Mouse (Mus musculus) G1E (cell line): Measurements from ENCODE around the gene Calr.

ENCODE experiments used
- CTCF ChIP-seq: IDR thresholded peaks from 2 replicates; pipeline ENCODE4 v1.5.1; 2012; ENCODE audit warnings: low read depth, low read length, inconsistent platforms, mixed read lengths
- POLR2AphosphoS5 ChIP-seq: IDR thresholded peaks from 2 replicates; pipeline ENCODE4 v1.6.1; 2012; ENCODE audit warnings: low read depth, low read length, inconsistent platforms; ENCODE audit not compliant: insufficient replicate concordance
- TAL1 ChIP-seq: conservative IDR thresholded peaks from 2 replicates; pipeline ENCODE4 v1.6.1; 2012; ENCODE audit warnings: low read depth, low read length, inconsistent platforms, mixed read lengths

- TF ChIP-seq CTCF = no peak
- TF ChIP-seq POLR2AphosphoS5 = no peak
- TF ChIP-seq TAL1 = no peak
Measured at GRCm38 (mm10) chr8:84877297-84878035, 30.7 kb upstream of the Calr start.
